Mouse (Mus musculus) MEL (cell line): ENCODE results near the gene Tgfbr3. TPM values are rescaled to one million over a fixed set of nuclear protein-coding genes. Genes with fewer than 3 reads are reported as not detected.

Experiments used
- DNase-seq: peaks from one replicate; pipeline ENCODE4 v3.0.0; 2011; ENCODE audit warnings: low read depth, low spot score
- H3K27ac ChIP-seq: 2 replicates; pipeline ENCODE4 v1.5.1; 2012; ENCODE audit warnings: low read depth, mild to moderate bottlenecking, control low read depth, low read length, moderate library complexity; ENCODE audit not compliant: control insufficient read depth
- H3K27me3 ChIP-seq, 2 experiments: fragments of 150-350 bp in 1 of 2; sonication (generic) in 1 of 2; 2 replicates each; pipeline ENCODE4 v1.6.1; 2012; ENCODE audit warnings: low read length in 2 of 2, mild to moderate bottlenecking in 2 of 2, improper control_type of control experiment in 1 of 2, moderate library complexity in 1 of 2; ENCODE audit not compliant: insufficient read depth in 2 of 2, control insufficient read depth in 1 of 2
- H3K36me3 ChIP-seq, 2 experiments: 2 replicates each; pipeline ENCODE4 v1.6.1; 2012 to 2014; ENCODE audit warnings: low read length in 2 of 2, improper control_type of control experiment in 1 of 2, inconsistent platforms in 1 of 2, mild to moderate bottlenecking in 1 of 2; ENCODE audit not compliant: insufficient read depth in 2 of 2, control insufficient read depth in 1 of 2
- H3K4me1 ChIP-seq, 2 experiments: fragments of 150-350 bp in 1 of 2; sonication (generic) in 1 of 2; 2 replicates each; pipeline ENCODE4 v1.6.1; 2012; ENCODE audit warnings: low read length in 2 of 2, improper control_type of control experiment in 1 of 2, mild to moderate bottlenecking in 1 of 2; ENCODE audit not compliant: insufficient read depth in 2 of 2, control insufficient read depth in 1 of 2
- H3K4me3 ChIP-seq, 2 experiments: fragments of 150-350 bp in 1 of 2; sonication (generic) in 1 of 2; 2 replicates each; pipeline ENCODE4 v1.5.1; 2012; ENCODE audit warnings: low read depth in 2 of 2, low read length in 2 of 2, mild to moderate bottlenecking in 2 of 2, moderate library complexity in 2 of 2, control low read depth in 1 of 2, improper control_type of control experiment in 1 of 2; ENCODE audit not compliant: control insufficient read depth in 1 of 2, insufficient read depth in 1 of 2
- H3K79me2 ChIP-seq: 2 replicates; pipeline ENCODE4 v1.6.1; 2012; ENCODE audit warnings: mild to moderate bottlenecking, low read length, moderate library complexity; ENCODE audit not compliant: control insufficient read depth, poor library complexity, insufficient read depth
- H3K9ac ChIP-seq: 2 replicates; pipeline ENCODE4 v1.6.1; 2012; ENCODE audit warnings: low read depth, mild to moderate bottlenecking, control low read depth, low read length, moderate library complexity; ENCODE audit not compliant: control insufficient read depth, poor library complexity, severe bottlenecking
- H3K9me3 ChIP-seq: fragments of 150-350 bp; sonication (generic); replicated peaks from 2 replicates; pipeline ENCODE4 v1.6.1; 2012; ENCODE audit warnings: mild to moderate bottlenecking, low read length, improper control_type of control experiment, moderate library complexity; ENCODE audit not compliant: insufficient read depth
- BHLHE40 ChIP-seq: IDR thresholded peaks from 2 replicates; pipeline ENCODE4 v1.6.1; 2012; ENCODE audit warnings: low read depth, mild to moderate bottlenecking, inconsistent platforms, low read length, improper control_type of control experiment, borderline replicate concordance
- CHD2 ChIP-seq: IDR thresholded peaks from 2 replicates; pipeline ENCODE4 v1.6.1; 2011; ENCODE audit warnings: low read length, improper control_type of control experiment
- CTCF ChIP-seq, 3 experiments: IDR thresholded peaks in 2 of 3; conservative IDR thresholded peaks in 1 of 3; 2 replicates each; pipeline ENCODE4 v1.5.1; 2011 to 2012; ENCODE audit warnings: low read length in 3 of 3, low read depth in 2 of 3, mild to moderate bottlenecking in 2 of 3, improper control_type of control experiment in 1 of 3, inconsistent platforms in 1 of 3, mixed read lengths in 1 of 3, moderate library complexity in 1 of 3; ENCODE audit not compliant: control insufficient read depth in 1 of 3, insufficient read depth in 1 of 3, poor library complexity in 1 of 3, severe bottlenecking in 1 of 3
- ELF1 ChIP-seq: IDR thresholded peaks from 2 replicates; pipeline ENCODE4 v1.6.1; 2014; ENCODE audit warnings: low read depth, mild to moderate bottlenecking, inconsistent platforms, low read length, improper control_type of control experiment, moderate library complexity
- ETS1 ChIP-seq: IDR thresholded peaks from 2 replicates; pipeline ENCODE4 v1.6.1; 2012; ENCODE audit warnings: low read depth, mild to moderate bottlenecking, inconsistent platforms, low read length, improper control_type of control experiment, moderate library complexity
- GABPA ChIP-seq: IDR thresholded peaks from 2 replicates; pipeline ENCODE4 v1.6.1; 2012; ENCODE audit warnings: low read depth, mild to moderate bottlenecking, inconsistent platforms, low read length, improper control_type of control experiment, moderate library complexity
- GATA1 ChIP-seq: IDR thresholded peaks from 2 replicates; pipeline ENCODE4 v1.6.1; 2011; ENCODE audit warnings: low read depth, low read length, improper control_type of control experiment
- HCFC1 ChIP-seq: IDR thresholded peaks from 2 replicates; pipeline ENCODE4 v1.6.1; 2012; ENCODE audit warnings: low read depth, mild to moderate bottlenecking, inconsistent platforms, low read length, improper control_type of control experiment, moderate library complexity
- KAT2A ChIP-seq: conservative IDR thresholded peaks from 2 replicates; pipeline ENCODE4 v1.6.1; 2012; ENCODE audit warnings: low read depth, low read length, improper control_type of control experiment, inconsistent platforms
- MEF2A ChIP-seq: IDR thresholded peaks from 2 replicates; pipeline ENCODE4 v1.6.1; 2014; ENCODE audit warnings: low read depth, mild to moderate bottlenecking, inconsistent platforms, low read length, improper control_type of control experiment; ENCODE audit not compliant: poor library complexity, insufficient replicate concordance, severe bottlenecking; ENCODE audit errors: extremely low read depth
- MXI1 ChIP-seq: IDR thresholded peaks from 2 replicates; pipeline ENCODE4 v1.6.1; 2011; ENCODE audit warnings: mild to moderate bottlenecking, low read depth, low read length, improper control_type of control experiment
- NELFE ChIP-seq: IDR thresholded peaks from 2 replicates; pipeline ENCODE4 v1.6.1; 2011; ENCODE audit warnings: low read depth, low read length, improper control_type of control experiment
- NRF1 ChIP-seq: IDR thresholded peaks from 2 replicates; pipeline ENCODE4 v1.6.1; 2014; ENCODE audit warnings: low read depth, mild to moderate bottlenecking, inconsistent platforms, low read length, improper control_type of control experiment, moderate library complexity; ENCODE audit not compliant: poor library complexity, insufficient read depth, severe bottlenecking
- POLR2AphosphoS5 ChIP-seq: IDR thresholded peaks from 2 replicates; pipeline ENCODE4 v1.6.1; 2012; ENCODE audit warnings: low read depth, borderline replicate concordance, mild to moderate bottlenecking, inconsistent platforms, low read length, moderate library complexity, mixed read lengths
- RCOR1 ChIP-seq: IDR thresholded peaks from 2 replicates; pipeline ENCODE4 v1.6.1; 2012; ENCODE audit warnings: low read depth, mild to moderate bottlenecking, inconsistent platforms, low read length, improper control_type of control experiment
- SMC3 ChIP-seq: IDR thresholded peaks from 2 replicates; pipeline ENCODE4 v1.6.1; 2011; ENCODE audit warnings: low read depth, low read length, improper control_type of control experiment
- UBTF ChIP-seq: IDR thresholded peaks from 2 replicates; pipeline ENCODE4 v1.6.1; 2012; ENCODE audit warnings: low read depth, mild to moderate bottlenecking, inconsistent platforms, low read length, improper control_type of control experiment, moderate library complexity, borderline replicate concordance; ENCODE audit not compliant: insufficient read depth
- ZMIZ1 ChIP-seq: IDR thresholded peaks from 2 replicates; pipeline ENCODE4 v1.6.1; 2012; ENCODE audit warnings: low read depth, mild to moderate bottlenecking, inconsistent platforms, low read length, improper control_type of control experiment, moderate library complexity
- ZNF384 ChIP-seq: IDR thresholded peaks from 2 replicates; pipeline ENCODE4 v1.6.1; 2012; ENCODE audit warnings: low read depth, mild to moderate bottlenecking, inconsistent platforms, low read length, improper control_type of control experiment
- polyA plus RNA-seq, 2 experiments: library from polyadenylated mRNA; stranded (reverse) in 1 of 2; unstranded in 1 of 2; fragments of >175 nt in 1 of 2; fragments of >200 nt in 1 of 2; gene quantifications; 2 replicates each; pipeline versions ENCODE4 v1.2.1 to v1.2.4; 2012; ENCODE audit warnings: low replicate concordance in 2 of 2, low read depth in 1 of 2; ENCODE audit not compliant: insufficient read length in 2 of 2, insufficient read depth in 1 of 2, missing spikeins in 1 of 2
- total RNA-seq: library from RNA; depleted of rRNA; stranded (reverse); fragments of 300-350 nt; gene quantifications from 2 replicates; pipeline ENCODE4 v1.2.3, GENCODE M21; 2012

Gene Tgfbr3
- total and polyA plus RNA-seq, 3 experiments: 3.0 to 5.9 TPM; not detected in 1

DNA sequence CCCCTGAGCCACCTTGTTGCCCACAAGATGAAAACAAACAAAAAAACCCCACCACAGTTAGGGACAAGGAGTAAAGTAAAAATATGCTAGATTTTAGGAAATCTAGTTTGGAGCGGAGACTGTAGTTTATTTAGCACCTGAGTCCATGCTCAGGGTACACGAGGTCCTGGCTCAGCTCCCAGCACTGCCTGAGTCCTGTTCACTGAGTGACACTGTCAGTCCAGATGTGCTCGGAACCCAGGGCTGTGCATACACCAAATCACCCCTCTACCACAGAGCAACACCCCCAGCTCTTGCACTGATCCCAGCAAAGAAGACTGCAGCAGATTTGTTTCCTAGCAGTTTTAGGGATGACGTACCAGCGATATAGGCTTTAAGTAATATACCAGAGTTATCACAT is 119.6 kb downstream of the Tgfbr3 start (continued):
- no peak for TF ChIP-seq ZMIZ1

- H3K27ac ChIP-seq: no peak overlapping the region
Observed at GRCm38 (mm10) chr5:107167872-107168300, 121.5 kb downstream of the Tgfbr3 start.

DNA sequence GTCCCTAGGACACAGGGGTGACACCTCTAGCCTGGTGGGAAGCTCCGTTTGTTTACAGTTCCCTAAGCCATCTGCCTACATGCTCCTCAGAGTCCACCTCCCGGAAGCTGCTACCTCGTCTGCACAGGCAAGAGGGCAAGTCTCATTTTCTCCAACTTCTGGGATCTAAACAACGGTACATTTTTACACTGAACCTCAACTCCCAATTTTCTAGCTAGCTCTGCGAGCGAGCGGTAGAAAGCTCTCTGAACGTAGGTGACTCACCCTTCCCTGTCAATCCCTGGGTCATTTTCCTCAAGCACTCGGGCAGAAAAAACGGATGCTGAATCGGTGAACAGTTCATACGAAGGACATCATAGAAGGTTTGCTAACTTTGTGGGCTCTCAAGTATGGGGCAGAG is 122.1 kb downstream of the Tgfbr3 start:
- no peak for DNase-seq
- Histone ChIP-seq H3K79me2 (no peaks in the 10 kb centered on the region), H3K4me1 (no peaks in the 10 kb centered on the region), H3K9ac (no peak overlapping the region), H3K4me3 (no peak overlapping the region), H3K27ac (no peak overlapping the region), H3K9me3 (no peaks in the 10 kb centered on the region), H3K27me3 (no peaks in the 10 kb centered on the region; a peak in 1 of 4 replicates), H3K36me3 (no peaks in the 10 kb centered on the region)
- TF ChIP-seq CTCF (IDR thresholded peaks at IDR 0.05 in 2 of 3, conservative IDR thresholded peaks at IDR 0.05 in 1 of 3; ENCODE audit: control insufficient read depth in 1 of 3, insufficient read depth in 1 of 3, low read depth in 2 of 3, low read length in 3 of 3, poor library complexity in 1 of 3, severe bottlenecking in 1 of 3) (no peak), NELFE (no peak), MXI1 (no peak), ELF1 (no peak), CHD2 (no peak), HCFC1 (no peak), SMC3 (no peak), KAT2A (no peak), BHLHE40 (no peak), GABPA (no peak), ETS1 (no peak), UBTF (no peak), NRF1 (no peak), POLR2AphosphoS5 (no peak), ZMIZ1 (no peak), ZNF384 (no peak), MEF2A (no peak)

More at GRCm38 (mm10) chr5:107167872-107168300, 121.5 kb downstream of the Tgfbr3 start:
- no peak overlapping the region for H3K9ac ChIP-seq
- no peak overlapping the region for H3K4me3 ChIP-seq
- no peaks in the 10 kb centered on the region; a peak in 1 of 4 replicates for H3K27me3 ChIP-seq
- H3K36me3 ChIP-seq: no peaks in the 10 kb centered on the region
- H3K4me1 ChIP-seq: no peaks in the 10 kb centered on the region
- DNase-seq: no peak
- H3K79me2 ChIP-seq: no peaks in the 10 kb centered on the region
- H3K9me3 ChIP-seq: no peaks in the 10 kb centered on the region
- no peak for TF ChIP-seq CHD2
- TF ChIP-seq RCOR1: peak; percentile 48
- no peak for TF ChIP-seq GATA1
